Mouse (Mus musculus) G1E-ER4 (cell line): ENCODE data around the gene Fbxl8. TPM values are rescaled to one million over a fixed set of nuclear protein-coding genes. Genes with fewer than 3 reads are reported as not detected.

ENCODE experiments used
- GATA1 ChIP-seq: IDR thresholded peaks from one replicate; pipeline ENCODE4 v1.8.0; 2012; ENCODE audit warnings: low read length, inconsistent platforms
- polyA plus RNA-seq: library from polyadenylated mRNA; stranded (reverse); fragments of >175 nt; gene quantifications from 2 replicates; pipeline ENCODE4 v1.2.3, GENCODE M21; 2012

Fbxl8 gene
- polyA plus RNA-seq, 1 experiment: 8.3 TPM

DNA sequence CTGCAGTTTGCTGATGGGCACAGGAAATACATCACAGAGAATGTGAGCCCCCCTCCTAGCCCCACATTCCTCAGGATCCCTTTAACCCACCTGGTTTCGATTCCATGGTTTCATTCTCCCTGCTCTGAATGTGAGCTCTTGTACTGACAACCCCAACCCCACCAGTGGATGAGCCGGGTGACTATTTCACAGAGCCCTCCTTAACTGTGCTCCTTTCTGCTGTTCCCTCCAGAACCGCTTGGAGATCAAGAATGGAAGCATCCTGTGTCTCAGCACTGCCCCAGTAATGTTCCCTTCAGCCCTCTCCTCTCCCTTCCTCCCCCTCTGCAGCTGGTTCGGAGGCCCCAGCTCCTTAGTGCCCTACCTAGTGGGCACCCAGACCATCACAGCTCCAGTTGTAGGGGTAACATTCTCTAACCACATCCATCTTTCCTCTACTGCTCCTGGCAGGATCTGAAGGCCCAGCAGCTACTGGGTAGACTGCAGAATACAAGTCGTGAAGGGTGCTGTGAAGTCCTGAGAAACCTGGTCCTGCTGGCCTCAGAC lies 41.8 kb downstream of the Fbxl8 start:
- TF ChIP-seq GATA1: no peak

DNA sequence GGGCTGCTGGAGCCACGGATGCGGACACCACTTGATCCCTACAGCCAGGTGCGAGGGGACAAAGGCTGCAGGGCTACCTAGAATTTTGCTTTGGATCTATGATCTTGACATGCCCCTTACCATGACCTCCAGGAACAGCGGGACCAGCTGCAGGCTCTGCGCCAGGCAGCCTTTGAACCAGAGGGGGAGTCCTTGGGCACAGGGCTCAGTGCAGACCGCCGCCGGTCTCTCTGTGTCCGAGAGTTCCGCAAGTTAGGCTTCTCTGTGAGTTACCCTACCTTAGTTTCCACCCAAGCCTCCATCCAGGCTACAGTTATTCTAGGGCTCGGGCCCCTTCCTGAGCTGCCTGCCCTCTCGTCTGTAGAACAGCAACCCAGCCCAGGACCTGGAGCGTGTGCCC lies 43.2 kb downstream of the Fbxl8 start:
- no peak for TF ChIP-seq GATA1

DNA sequence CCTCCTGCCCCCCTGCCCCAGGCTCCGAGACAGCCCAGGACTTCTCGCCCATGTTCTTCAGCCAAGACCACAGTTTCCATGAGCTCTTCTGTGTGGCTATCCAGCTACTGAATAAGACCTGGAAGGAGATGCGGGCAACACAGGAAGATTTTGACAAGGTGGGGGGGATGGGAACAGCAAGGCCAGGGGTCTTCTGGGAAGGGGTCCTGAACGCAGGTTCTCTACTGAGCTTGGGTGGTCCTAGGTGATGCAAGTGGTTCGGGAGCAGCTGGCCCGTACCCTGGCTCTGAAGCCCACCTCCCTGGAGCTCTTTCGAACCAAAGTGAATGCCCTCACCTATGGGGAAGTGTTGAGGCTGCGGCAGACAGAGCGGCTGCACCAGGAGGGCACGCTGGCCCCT lies 44.0 kb downstream of the Fbxl8 start:
- TF ChIP-seq GATA1: no peak

DNA sequence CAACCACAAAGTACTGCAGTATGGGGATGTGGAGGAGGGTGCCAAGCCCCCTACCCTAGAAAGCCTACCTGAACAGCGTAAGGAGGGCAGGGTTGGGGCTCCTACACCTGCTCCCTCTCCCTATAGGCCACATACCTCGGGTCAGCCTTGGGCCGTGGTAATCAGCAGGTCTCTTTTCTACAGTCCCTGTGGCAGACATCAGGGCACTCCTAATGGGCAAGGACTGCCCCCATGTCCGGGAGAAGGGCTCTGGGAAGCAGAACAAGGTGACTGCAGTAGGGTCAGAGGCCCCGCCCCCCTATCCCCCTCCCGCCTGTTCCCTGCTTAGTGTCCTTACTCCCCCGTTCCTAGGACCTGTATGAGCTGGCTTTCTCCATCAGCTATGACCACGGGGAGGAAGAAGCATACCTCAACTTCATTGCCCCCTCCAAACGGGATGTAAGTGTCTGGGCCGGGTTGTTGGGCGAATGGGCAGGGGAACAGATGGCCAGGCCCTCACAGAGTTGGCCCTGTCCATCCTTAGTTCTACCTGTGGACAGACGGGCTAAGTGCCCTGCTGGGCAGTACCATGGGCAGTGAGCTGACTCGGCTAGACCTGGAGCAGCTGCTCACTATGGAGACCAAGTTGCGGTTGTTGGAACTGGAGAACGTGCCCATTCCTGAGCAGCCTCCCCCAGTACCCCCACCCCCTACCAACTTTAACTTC lies 44.8 kb downstream of the Fbxl8 start:
- no peak for TF ChIP-seq GATA1

DNA sequence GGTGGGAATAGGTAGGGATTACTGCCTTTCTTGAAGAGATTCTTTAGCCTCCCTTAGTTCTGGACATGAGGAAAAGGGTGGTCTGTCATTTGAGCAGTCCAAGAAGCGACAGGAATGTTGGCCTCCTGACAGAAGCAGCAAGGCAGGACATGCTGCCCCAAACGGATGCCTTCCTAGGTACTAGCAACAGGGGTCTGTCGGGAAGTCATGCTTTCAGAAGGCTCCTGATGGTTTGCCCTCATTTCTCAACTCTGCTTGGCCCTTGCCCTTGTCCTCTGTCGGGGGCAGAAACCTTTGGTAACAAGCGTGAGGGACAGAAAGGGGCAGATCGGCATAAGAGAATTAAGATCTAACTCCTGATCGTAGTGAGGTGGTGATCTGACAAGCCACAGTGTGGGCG lies 45.7 kb downstream of the Fbxl8 start:
- TF ChIP-seq GATA1: no peak

DNA sequence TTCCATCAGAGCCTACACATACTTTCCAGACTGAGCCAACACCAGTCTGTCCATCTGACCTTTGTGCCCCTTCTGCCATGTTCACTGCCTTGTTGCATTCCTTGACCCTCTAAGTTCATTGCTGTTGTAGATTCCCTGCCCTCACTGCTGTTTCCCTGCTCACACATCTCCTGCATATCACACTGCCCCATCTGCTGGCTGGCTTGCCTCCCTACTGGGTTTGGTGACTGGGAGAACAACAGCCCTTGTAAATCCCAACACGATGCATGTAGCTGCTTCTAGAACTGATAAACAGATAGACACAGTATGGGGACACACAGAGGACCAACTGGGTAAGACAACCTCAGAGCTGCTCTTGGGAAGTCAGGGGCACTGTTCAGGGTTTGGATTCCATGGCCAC lies 47.3 kb downstream of the Fbxl8 start:
- TF ChIP-seq GATA1: no peak

DNA sequence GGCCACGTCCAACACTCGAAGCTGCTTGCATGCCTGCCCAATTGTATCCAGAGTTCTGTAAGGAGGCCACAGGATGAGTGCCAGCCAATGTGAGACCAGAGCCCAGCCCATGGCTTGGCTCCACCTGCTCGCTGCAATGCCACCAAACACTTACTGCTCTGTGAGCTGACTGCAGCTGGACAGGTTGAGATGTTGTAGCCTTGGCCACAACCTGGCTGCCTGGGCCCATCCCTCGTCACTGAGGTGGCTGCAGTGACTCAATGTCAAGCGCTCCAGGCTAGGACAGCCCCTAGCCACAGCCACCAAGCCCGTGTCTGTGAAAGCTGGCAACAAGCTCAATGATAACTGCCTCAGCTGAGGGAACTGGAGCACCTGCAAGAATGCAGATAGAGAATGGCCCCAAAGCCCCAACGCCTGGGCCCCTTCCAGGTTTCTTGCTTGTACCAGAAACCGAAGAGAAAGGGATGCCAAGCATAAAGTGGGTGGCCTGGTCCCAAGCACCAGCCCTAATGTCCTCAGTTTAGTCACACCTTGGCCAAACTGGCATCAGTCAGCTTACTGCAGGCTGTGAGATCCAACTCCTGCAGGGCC lies 48.5 kb downstream of the Fbxl8 start:
- no peak for TF ChIP-seq GATA1

DNA sequence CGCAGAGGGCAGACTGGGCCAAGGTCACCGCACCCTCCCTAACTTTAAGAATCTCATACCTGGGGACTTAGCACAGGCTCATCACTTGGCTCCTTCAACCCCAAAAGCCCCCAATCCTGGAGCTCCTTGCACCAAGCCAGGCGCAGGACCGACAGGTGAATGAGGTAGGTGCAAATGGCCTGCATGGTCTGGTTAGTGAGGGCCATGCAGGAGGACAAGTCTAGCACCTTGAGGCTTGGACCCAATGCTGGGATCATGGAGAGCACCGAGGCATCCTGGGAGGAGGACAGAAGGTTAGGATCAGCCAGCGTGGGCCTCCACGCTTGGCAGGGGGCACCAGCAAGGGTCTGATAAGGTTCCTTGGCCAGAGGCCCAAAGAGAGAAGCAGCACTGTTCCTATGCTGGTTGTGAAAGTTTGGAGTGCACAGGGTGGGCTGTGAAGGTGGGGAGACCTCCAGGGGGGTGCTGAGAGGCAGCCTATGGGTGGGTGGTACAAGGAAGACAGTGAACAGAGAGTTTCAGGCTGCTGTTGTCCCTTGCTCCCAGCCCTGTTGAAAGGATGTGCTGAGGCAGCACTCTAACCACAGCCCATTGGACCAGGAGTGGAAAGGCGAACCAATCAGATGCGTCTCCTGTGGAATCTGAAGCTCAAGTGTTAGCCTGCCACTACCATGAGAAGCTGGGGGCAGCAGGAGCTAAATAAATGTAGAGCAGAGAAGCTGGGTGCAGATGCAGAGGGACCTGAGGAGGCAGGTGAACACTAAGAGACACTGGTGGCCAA lies 49.4 kb downstream of the Fbxl8 start:
- TF ChIP-seq GATA1: no peak

DNA sequence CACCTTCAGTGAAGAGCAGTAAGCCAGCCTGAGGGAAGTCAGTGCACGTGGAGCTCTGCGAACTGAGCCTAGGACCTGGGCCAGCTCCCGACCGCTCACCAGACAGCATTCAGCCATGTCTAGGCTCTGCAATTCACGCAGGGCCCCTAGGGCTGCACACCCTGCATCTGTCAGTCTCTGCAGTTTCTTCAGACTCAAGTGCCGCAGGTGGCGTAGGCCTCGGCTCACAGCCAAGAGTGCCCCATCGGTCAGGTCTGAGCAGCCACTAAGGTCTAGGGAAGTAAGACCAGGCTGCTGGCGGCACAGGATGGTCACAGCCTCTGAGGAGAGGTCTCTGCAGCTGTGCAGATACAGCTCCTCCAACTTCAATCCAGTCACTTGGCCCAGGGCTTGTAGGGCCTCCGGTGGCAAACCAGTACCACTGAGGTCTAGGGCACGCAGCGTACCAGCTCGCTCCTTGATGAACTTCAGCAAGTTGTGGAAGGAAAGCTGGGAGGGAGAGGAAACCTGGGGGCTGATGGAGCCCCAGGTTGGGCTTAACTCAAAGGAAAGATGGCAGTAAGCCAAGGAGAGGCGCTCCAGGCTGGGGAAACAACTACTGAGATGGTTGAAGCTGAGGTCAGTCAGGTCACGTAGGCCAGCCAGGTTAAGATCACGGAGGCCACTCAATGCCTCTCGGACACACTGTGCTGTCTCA lies 50.8 kb downstream of the Fbxl8 start:
- TF ChIP-seq GATA1: no peak

DNA sequence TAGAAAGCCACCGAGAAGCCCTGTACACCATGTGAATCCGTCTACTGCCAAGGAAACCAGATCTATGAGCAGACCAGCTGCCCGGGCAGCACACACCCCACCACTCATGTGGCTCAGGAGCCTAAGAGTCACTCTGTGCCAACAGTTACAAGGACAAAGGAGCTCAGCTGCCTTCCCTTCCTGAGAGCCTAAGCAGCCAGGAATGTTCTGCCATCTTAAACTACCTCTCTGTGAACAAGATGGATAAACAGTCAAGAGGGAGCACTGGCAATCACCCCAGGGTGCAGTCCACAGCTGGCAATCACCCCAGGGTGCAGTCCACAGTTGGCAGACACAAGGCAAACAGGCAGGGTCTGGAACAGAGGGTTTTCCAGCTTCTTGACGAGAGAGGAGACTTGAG lies 53.5 kb downstream of the Fbxl8 start:
- no peak for TF ChIP-seq GATA1

DNA sequence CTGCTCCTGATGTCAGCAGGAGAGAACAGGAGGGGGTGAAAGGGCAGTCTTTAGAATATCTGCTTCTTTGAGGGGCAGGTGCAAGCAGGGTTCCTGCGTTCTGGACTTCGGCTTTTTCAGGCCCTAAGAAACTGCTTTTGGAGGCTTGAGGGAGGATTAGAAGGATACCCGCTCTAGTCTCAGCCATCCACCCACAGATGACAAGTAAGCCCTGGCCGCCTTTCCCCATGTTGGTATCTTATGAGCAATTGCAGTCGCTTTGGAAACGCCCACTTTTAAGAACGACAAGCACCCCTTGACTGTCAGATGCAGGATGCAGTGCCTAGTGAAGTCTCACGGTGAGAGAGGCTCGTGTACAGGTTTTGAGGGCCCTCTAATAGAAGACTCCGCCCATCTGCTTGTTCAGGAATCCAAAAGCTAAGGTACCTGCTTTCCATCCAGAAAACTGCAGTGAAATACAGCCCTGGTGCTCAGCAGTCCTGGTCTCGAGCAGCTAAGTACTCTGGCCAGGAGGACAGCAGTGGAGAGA lies 54.3 kb downstream of the Fbxl8 start:
- no peak for TF ChIP-seq GATA1

Other genes starting within 250 kb of the Fbxl8 start
- not detected in 2 replicates for gene Ces3a, start 216.0 kb upstream of the Fbxl8 start, polyA plus RNA-seq
- gene Ces3b, start 180.9 kb upstream of the Fbxl8 start, polyA plus RNA-seq: not detected in 2 replicates
- gene Ces4a, start 132.8 kb upstream of the Fbxl8 start, polyA plus RNA-seq: not detected in 2 replicates
- 23.6 and 33.1 TPM in 2 replicates for gene Cbfb, start 94.0 kb upstream of the Fbxl8 start, polyA plus RNA-seq
- 4.6 and 6.4 TPM in 2 replicates for gene D230025D16Rik, start 39.5 kb upstream of the Fbxl8 start, polyA plus RNA-seq
- 13.1 and 16.3 TPM in 2 replicates for gene B3gnt9, start 9.5 kb upstream of the Fbxl8 start, polyA plus RNA-seq
- gene Tradd, start within 50 bp of the Fbxl8 start, polyA plus RNA-seq: 31.1 and 39.7 TPM in 2 replicates
- 0.55 and 0.76 TPM in 2 replicates for gene Hsf4, start 5.2 kb downstream of the Fbxl8 start, polyA plus RNA-seq
- 0.24 and 0.43 TPM in 2 replicates for gene Nol3, start 11.5 kb downstream of the Fbxl8 start, polyA plus RNA-seq
- gene 4931428F04Rik, start 25.2 kb downstream of the Fbxl8 start, polyA plus RNA-seq: 1.6 and 1.8 TPM in 2 replicates
- gene Exoc3l, start 31.5 kb downstream of the Fbxl8 start, polyA plus RNA-seq: 1.3 and 1.4 TPM in 2 replicates
- 47.6 and 62.4 TPM in 2 replicates for gene E2f4, start 33.0 kb downstream of the Fbxl8 start, polyA plus RNA-seq
- 0.87 and 0.95 TPM in 2 replicates for gene Elmo3, start 41.0 kb downstream of the Fbxl8 start, polyA plus RNA-seq
- gene Lrrc29, start 61.6 kb downstream of the Fbxl8 start, polyA plus RNA-seq: 3.4 and 4.3 TPM in 2 replicates
- gene Tmem208, start 61.7 kb downstream of the Fbxl8 start, polyA plus RNA-seq: 18.3 and 26.8 TPM in 2 replicates
- gene Fhod1, start 83.3 kb downstream of the Fbxl8 start, polyA plus RNA-seq: 7.3 and 7.7 TPM in 2 replicates
- 0.49 and 0.50 TPM in 2 replicates for gene Slc9a5, start 84.2 kb downstream of the Fbxl8 start, polyA plus RNA-seq
- not detected in 2 replicates for gene Plekhg4, start 108.6 kb downstream of the Fbxl8 start, polyA plus RNA-seq
- not detected in 2 replicates for gene Kctd19, start 148.9 kb downstream of the Fbxl8 start, polyA plus RNA-seq
- not detected in 2 replicates for gene Lrrc36, start 148.9 kb downstream of the Fbxl8 start, polyA plus RNA-seq
- gene Tppp3, start 206.9 kb downstream of the Fbxl8 start, polyA plus RNA-seq: not detected in 2 replicates
- 0.15 and 0.16 TPM in 2 replicates for gene Zdhhc1, start 232.3 kb downstream of the Fbxl8 start, polyA plus RNA-seq